Mouse (Mus musculus) thymus, adult 2 months (tissue): ENCODE data around the gene Mbtd1. TPM values are rescaled to one million over a fixed set of nuclear protein-coding genes. Genes with fewer than 3 reads are reported as not detected.

Source experiments
- DNase-seq: peaks from one replicate; pipeline ENCODE4 v3.0.0; 2021
- H3K27ac ChIP-seq: fragments of 200-500 bp; 2 replicates; pipeline ENCODE4 v1.5.1; 2012; ENCODE audit warnings: low read length, control low read depth; ENCODE audit not compliant: control insufficient read depth, insufficient read depth
- H3K27me3 ChIP-seq: fragments of 200-500 bp; 2 replicates; pipeline ENCODE4 v1.6.1; 2012; ENCODE audit warnings: mild to moderate bottlenecking, low read length, moderate library complexity, mixed read lengths; ENCODE audit not compliant: control insufficient read depth, insufficient read depth
- H3K36me3 ChIP-seq: fragments of 200-500 bp; 2 replicates; pipeline ENCODE4 v1.6.1; 2012; ENCODE audit warnings: mild to moderate bottlenecking, low read length, moderate library complexity; ENCODE audit not compliant: control insufficient read depth, insufficient read depth
- H3K4me1 ChIP-seq: fragments of 200-500 bp; replicated peaks from 2 replicates; pipeline ENCODE4 v1.6.1; 2012; ENCODE audit warnings: low read length; ENCODE audit not compliant: control insufficient read depth, insufficient read depth
- H3K4me3 ChIP-seq: fragments of 200-500 bp; 2 replicates; pipeline ENCODE4 v1.5.1; 2012; ENCODE audit warnings: mild to moderate bottlenecking, low read length, control low read depth, moderate library complexity; ENCODE audit not compliant: control insufficient read depth, insufficient read depth
- CTCF ChIP-seq: fragments of 200-500 bp; IDR thresholded peaks from 2 replicates; pipeline ENCODE4 v1.5.1; 2012; ENCODE audit warnings: mild to moderate bottlenecking, control low read depth, low read length, moderate library complexity, borderline replicate concordance; ENCODE audit not compliant: control insufficient read depth, poor library complexity, insufficient read depth; ENCODE audit errors: extremely low read depth
- POLR2A ChIP-seq: fragments of 200-500 bp; IDR thresholded peaks from 2 replicates; pipeline ENCODE4 v1.6.1; 2012; ENCODE audit warnings: mild to moderate bottlenecking, low read length, control low read depth, moderate library complexity; ENCODE audit not compliant: control insufficient read depth, poor library complexity, insufficient read depth; ENCODE audit errors: extremely low read depth
- WGBS: fragments of 180-500 bp; shearing (Covaris S2); methylation state at CpG from one replicate; pipeline ENCODE4 v1.1.7; 2018; 5-methylcytosine and 5-hydroxymethylcytosine counted together
- polyA plus RNA-seq: library from polyadenylated mRNA; depleted of rRNA; stranded (reverse); fragments of >200 nt; gene quantifications from 2 replicates; pipeline ENCODE4 v1.2.3, GENCODE M21; 2012

Mbtd1 gene
- polyA plus RNA-seq, 1 experiment, result 17.4 TPM

GRCm38 (mm10) chr11:93948887-93949567 lies 63.4 kb downstream of the Mbtd1 start:
- 95% methylated on average over 9 of the region's 9 CpGs for WGBS
- H3K4me1 ChIP-seq, result no peaks in the 10 kb centered on the region

GRCm38 (mm10) chr11:93950045-93950444 lies 64.4 kb downstream of the Mbtd1 start:
- Histone ChIP-seq H3K27ac (no peak overlapping the region), H3K4me3 (no peak overlapping the region), H3K36me3 (peaks cover 3% of the 10 kb centered on the region; the same call in 1 of the 2 replicates), H3K4me1 (peaks cover 2% of the 10 kb centered on the region), H3K27me3 (no peaks in the 10 kb centered on the region)
- no peak for TF ChIP-seq CTCF
- no peak for TF ChIP-seq POLR2A
- no peak for DNase-seq
- 97% methylated on average over 1 of the region's 1 CpGs for WGBS

More at GRCm38 (mm10) chr11:93948887-93949567, 63.4 kb downstream of the Mbtd1 start:
- no peak for DNase-seq
- no peak for TF ChIP-seq POLR2A
- TF ChIP-seq CTCF, result no peak
- H3K4me3 ChIP-seq, result no peak overlapping the region
- H3K27ac ChIP-seq, result no peak overlapping the region
- H3K36me3 ChIP-seq, result peaks cover 3% of the 10 kb centered on the region; the same call in 1 of the 2 replicates
- no peaks in the 10 kb centered on the region for H3K27me3 ChIP-seq

GRCm38 (mm10) chr11:93952376-93952775 lies 66.7 kb downstream of the Mbtd1 start:
- H3K4me1 ChIP-seq, result peaks cover 12% of the 10 kb centered on the region
- WGBS, result 91% methylated on average over 5 of the region's 5 CpGs
- H3K27me3 ChIP-seq, result no peaks in the 10 kb centered on the region
- no peak for DNase-seq
- no peak overlapping the region for H3K4me3 ChIP-seq
- no peak overlapping the region for H3K27ac ChIP-seq
- no peak for TF ChIP-seq POLR2A
- no peak for TF ChIP-seq CTCF
- H3K36me3 ChIP-seq, result no peaks in the 10 kb centered on the region

GRCm38 (mm10) chr11:93954738-93955255 lies 69.1 kb downstream of the Mbtd1 start:
- Histone ChIP-seq H3K4me3 (peak overlapping the region; percentile 73), H3K4me1 (peaks cover 12% of the 10 kb centered on the region), H3K27ac (no peak overlapping the region), H3K27me3 (no peaks in the 10 kb centered on the region), H3K36me3 (peaks cover 14% of the 10 kb centered on the region; the same call in 1 of the 2 replicates)
- TF ChIP-seq CTCF, result no peak
- TF ChIP-seq POLR2A, result no peak
- DNase-seq, result no peak
- 49% methylated on average over 13 of the region's 13 CpGs for WGBS

GRCm38 (mm10) chr11:93955256-93956150 lies 69.9 kb downstream of the Mbtd1 start:
- peak overlapping the region; percentile 44; the same call in 1 of the 2 replicates for H3K27ac ChIP-seq
- H3K36me3 ChIP-seq, result peaks cover 14% of the 10 kb centered on the region; the same call in 1 of the 2 replicates
- H3K27me3 ChIP-seq, result no peaks in the 10 kb centered on the region
- WGBS, result under 1% methylated on average over 67 of the region's 67 CpGs
- peaks cover 12% of the 10 kb centered on the region for H3K4me1 ChIP-seq
- DNase-seq, result peak; percentile 95
- peak overlapping the region; percentile 73 for H3K4me3 ChIP-seq
- TF ChIP-seq POLR2A (0 out of 2 replicates have a peak, but pooled peaks have one; percentile 30), CTCF (peak; percentile 41; the same call in 1 of the 2 replicates)

GRCm38 (mm10) chr11:93956159-93956558 lies 70.5 kb downstream of the Mbtd1 start, which contains the start of gene Nme2:
Gene Nme2 (minus strand): TSS chr11:93956259.
- H3K36me3 ChIP-seq, result peaks cover 14% of the 10 kb centered on the region; the same call in 1 of the 2 replicates
- TF ChIP-seq POLR2A, result no peak
- TF ChIP-seq CTCF, result no peak
- 2% methylated on average over 6 of the region's 6 CpGs for WGBS
- H3K4me1 ChIP-seq, result peaks cover 12% of the 10 kb centered on the region
- no peak for DNase-seq
- H3K4me3 ChIP-seq, result peak within 1 kb of the TSS; percentile 73
- H3K27me3 ChIP-seq, result no peaks in the 10 kb centered on the region
- peak within 1 kb of the TSS; percentile 44; the same call in 1 of the 2 replicates for H3K27ac ChIP-seq
